Mouse (Mus musculus) hindbrain, embryonic 10.5 days (tissue): ENCODE results near the gene Lrrc36. TPM values are rescaled to one million over a fixed set of nuclear protein-coding genes. Genes with fewer than 3 reads are reported as not detected.

Source experiments
- DNase-seq: peaks from one replicate; pipeline ENCODE4 v3.0.0-alpha.2; 2017; ENCODE audit warnings: low spot score
- H3K27ac ChIP-seq: fragments of 300-500 bp; sonication (generic); 2 replicates; pipeline ENCODE4 v1.5.1; 2016; ENCODE audit warnings: mild to moderate bottlenecking, moderate library complexity
- H3K27me3 ChIP-seq: fragments of 300-500 bp; sonication (generic); 2 replicates; pipeline ENCODE4 v1.6.1; 2016; ENCODE audit warnings: mild to moderate bottlenecking; ENCODE audit not compliant: poor library complexity, insufficient read depth, severe bottlenecking
- H3K36me3 ChIP-seq: fragments of 300-500 bp; sonication (generic); 2 replicates; pipeline ENCODE4 v1.6.1; 2016; ENCODE audit warnings: mild to moderate bottlenecking, moderate library complexity
- H3K4me1 ChIP-seq: fragments of 300-500 bp; sonication (generic); replicated peaks from 2 replicates; pipeline ENCODE4 v1.6.1; 2016; ENCODE audit warnings: mild to moderate bottlenecking
- H3K4me3 ChIP-seq: fragments of 300-500 bp; sonication (generic); 2 replicates; pipeline ENCODE4 v1.5.1; 2016; ENCODE audit warnings: mild to moderate bottlenecking, moderate library complexity
- H3K9me3 ChIP-seq: fragments of 300-500 bp; sonication (generic); 2 replicates; pipeline ENCODE4 v1.6.1; 2016; ENCODE audit warnings: mild to moderate bottlenecking, moderate library complexity
- WGBS: fragments of 180-500 bp; shearing (Covaris S2); methylation state at CpG from one replicate; pipeline ENCODE4 v1.1.7; 2016; 5-methylcytosine and 5-hydroxymethylcytosine counted together
- polyA plus RNA-seq: library from polyadenylated mRNA; unstranded; fragments of >200 nt; fragmentation: Nextera tagmentation; extraction: Ambion mirVana; gene quantifications from 2 replicates; pipeline ENCODE4 v1.2.1, GENCODE M21; 2016

Lrrc36 gene
- polyA plus RNA-seq, 1 experiment from 2014 or later, result 2.5 TPM

GRCm38 (mm10) chr8:105470681-105471313, 57.4 kb downstream of the Lrrc36 start:
- peak overlapping the region; percentile 51 for H3K4me3 ChIP-seq
- H3K27me3 ChIP-seq, result peaks cover 43% of the 10 kb centered on the region

GRCm38 (mm10) chr8:105471314-105472015, 58.1 kb downstream of the Lrrc36 start, which contains the start of gene Tppp3:
Gene Tppp3, minus strand, starts transcription at chr8:105471526.
- Histone ChIP-seq H3K36me3 (peaks cover 36% of the 10 kb centered on the region), H3K4me3 (peak within 1 kb of the TSS; percentile 51), H3K27ac (peak within 1 kb of the TSS; percentile 90), H3K9me3 (no peaks in the 10 kb centered on the region), H3K27me3 (peaks cover 50% of the 10 kb centered on the region), H3K4me1 (peaks cover 98% of the 10 kb centered on the region)
- DNase-seq, result peak; percentile 96
- WGBS, result 3% methylated on average over 25 of the region's 25 CpGs

More at GRCm38 (mm10) chr8:105470681-105471313, 57.4 kb downstream of the Lrrc36 start:
- Histone ChIP-seq H3K36me3 (peaks cover 35% of the 10 kb centered on the region), H3K4me1 (peaks cover 92% of the 10 kb centered on the region), H3K9me3 (no peaks in the 10 kb centered on the region), H3K27ac (peak overlapping the region; percentile 90)
- 19% methylated on average over 11 of the region's 11 CpGs for whole genome bisulfite sequencing
- no peak for DNase-seq

GRCm38 (mm10) chr8:105472414-105472932, 59.1 kb downstream of the Lrrc36 start:
- peaks cover 96% of the 10 kb centered on the region for H3K4me1 ChIP-seq
- DNase-seq, result no peak
- peak overlapping the region; percentile 72 for H3K27ac ChIP-seq
- H3K4me3 ChIP-seq, result 0 out of 2 replicates have a peak overlapping the region, but pooled peaks have one; percentile 0
- peaks cover 28% of the 10 kb centered on the region for H3K36me3 ChIP-seq
- WGBS, result 8% methylated on average over 23 of the region's 23 CpGs
- H3K9me3 ChIP-seq, result no peaks in the 10 kb centered on the region
- peaks cover 53% of the 10 kb centered on the region for H3K27me3 ChIP-seq

GRCm38 (mm10) chr8:105472983-105473382, 59.6 kb downstream of the Lrrc36 start:
- H3K9me3 ChIP-seq, result no peaks in the 10 kb centered on the region
- H3K36me3 ChIP-seq, result peaks cover 23% of the 10 kb centered on the region
- H3K4me1 ChIP-seq, result peaks cover 92% of the 10 kb centered on the region
- DNase-seq, result no peak
- peaks cover 53% of the 10 kb centered on the region for H3K27me3 ChIP-seq
- peak overlapping the region; percentile 72 for H3K27ac ChIP-seq
- H3K4me3 ChIP-seq, result 0 out of 2 replicates have a peak overlapping the region, but pooled peaks have one; percentile 0
- WGBS, result 38% methylated on average over 9 of the region's 9 CpGs

- Histone ChIP-seq H3K4me3 (peak overlapping the region; percentile 16), H3K27ac (peak overlapping the region; percentile 71), H3K27me3 (peaks cover 53% of the 10 kb centered on the region), H3K4me1 (peaks cover 81% of the 10 kb centered on the region), H3K9me3 (no peaks in the 10 kb centered on the region), H3K36me3 (peaks cover 22% of the 10 kb centered on the region)
- DNase-seq, result peak; percentile 70
- WGBS, result 23% methylated on average over 17 of the region's 17 CpGs
These were observed 60.6 kb downstream of the Lrrc36 start for GRCm38 (mm10) chr8:105473816-105474606.

GRCm38 (mm10) chr8:105474680-105475079, 61.3 kb downstream of the Lrrc36 start:
- Histone ChIP-seq H3K27me3 (peaks cover 53% of the 10 kb centered on the region), H3K27ac (peak overlapping the region; percentile 71), H3K36me3 (peaks cover 22% of the 10 kb centered on the region), H3K4me1 (peaks cover 75% of the 10 kb centered on the region), H3K9me3 (no peaks in the 10 kb centered on the region), H3K4me3 (peak overlapping the region; percentile 16)
- 54% methylated on average over 5 of the region's 5 CpGs for WGBS
- no peak for DNase-seq

GRCm38 (mm10) chr8:105475254-105475653, 61.9 kb downstream of the Lrrc36 start:
- Histone ChIP-seq H3K27me3 (peaks cover 49% of the 10 kb centered on the region), H3K4me3 (no peak overlapping the region), H3K4me1 (peaks cover 69% of the 10 kb centered on the region), H3K36me3 (peaks cover 22% of the 10 kb centered on the region), H3K27ac (peak overlapping the region; percentile 71), H3K9me3 (no peaks in the 10 kb centered on the region)
- no peak for DNase-seq
- 36% methylated on average over 4 of the region's 4 CpGs for WGBS

GRCm38 (mm10) chr8:105475742-105476141, 62.4 kb downstream of the Lrrc36 start:
- Histone ChIP-seq H3K4me3 (no peak overlapping the region), H3K36me3 (peaks cover 22% of the 10 kb centered on the region), H3K27me3 (peaks cover 49% of the 10 kb centered on the region), H3K27ac (peak overlapping the region; percentile 71), H3K9me3 (no peaks in the 10 kb centered on the region), H3K4me1 (peaks cover 68% of the 10 kb centered on the region)
- no peak for DNase-seq
- 89% methylated on average over 8 of the region's 8 CpGs for WGBS

GRCm38 (mm10) chr8:105476161-105476560, 62.8 kb downstream of the Lrrc36 start:
- no peaks in the 10 kb centered on the region for H3K9me3 ChIP-seq
- WGBS, result 93% methylated on average over 7 of the region's 7 CpGs
- DNase-seq, result no peak
- H3K4me3 ChIP-seq, result no peak overlapping the region
- peaks cover 22% of the 10 kb centered on the region for H3K36me3 ChIP-seq
- peaks cover 49% of the 10 kb centered on the region for H3K27me3 ChIP-seq
- H3K4me1 ChIP-seq, result peaks cover 68% of the 10 kb centered on the region
- peak overlapping the region; percentile 71 for H3K27ac ChIP-seq

GRCm38 (mm10) chr8:105476628-105477413, 63.5 kb downstream of the Lrrc36 start:
- H3K27me3 ChIP-seq, result peaks cover 48% of the 10 kb centered on the region
- H3K4me3 ChIP-seq, result no peak overlapping the region
- H3K9me3 ChIP-seq, result no peaks in the 10 kb centered on the region
- 41% methylated on average over 25 of the region's 25 CpGs for WGBS
- peak; percentile 74 for DNase-seq
- peak overlapping the region; percentile 71 for H3K27ac ChIP-seq
- peaks cover 64% of the 10 kb centered on the region for H3K4me1 ChIP-seq
- peaks cover 22% of the 10 kb centered on the region for H3K36me3 ChIP-seq

- Histone ChIP-seq H3K27ac (no peak overlapping the region), H3K36me3 (peaks cover 22% of the 10 kb centered on the region), H3K27me3 (peaks cover 38% of the 10 kb centered on the region), H3K9me3 (no peaks in the 10 kb centered on the region), H3K4me3 (no peak overlapping the region), H3K4me1 (peaks cover 54% of the 10 kb centered on the region)
- 83% methylated on average over 3 of the region's 3 CpGs for WGBS
- no peak for DNase-seq
These were observed 64.4 kb downstream of the Lrrc36 start for GRCm38 (mm10) chr8:105477792-105478191.

GRCm38 (mm10) chr8:105481013-105481412, 67.6 kb downstream of the Lrrc36 start:
- Histone ChIP-seq H3K4me1 (peaks cover 46% of the 10 kb centered on the region), H3K36me3 (peaks cover 12% of the 10 kb centered on the region), H3K9me3 (no peaks in the 10 kb centered on the region), H3K4me3 (no peak overlapping the region), H3K27ac (peak overlapping the region; percentile 70), H3K27me3 (peaks cover 8% of the 10 kb centered on the region)
- 28% methylated on average over 2 of the region's 2 CpGs for WGBS
- DNase-seq, result no peak
